Comparison of ENCODE assay signal across 8 mouse cellular contexts in the genomic region with DNA sequence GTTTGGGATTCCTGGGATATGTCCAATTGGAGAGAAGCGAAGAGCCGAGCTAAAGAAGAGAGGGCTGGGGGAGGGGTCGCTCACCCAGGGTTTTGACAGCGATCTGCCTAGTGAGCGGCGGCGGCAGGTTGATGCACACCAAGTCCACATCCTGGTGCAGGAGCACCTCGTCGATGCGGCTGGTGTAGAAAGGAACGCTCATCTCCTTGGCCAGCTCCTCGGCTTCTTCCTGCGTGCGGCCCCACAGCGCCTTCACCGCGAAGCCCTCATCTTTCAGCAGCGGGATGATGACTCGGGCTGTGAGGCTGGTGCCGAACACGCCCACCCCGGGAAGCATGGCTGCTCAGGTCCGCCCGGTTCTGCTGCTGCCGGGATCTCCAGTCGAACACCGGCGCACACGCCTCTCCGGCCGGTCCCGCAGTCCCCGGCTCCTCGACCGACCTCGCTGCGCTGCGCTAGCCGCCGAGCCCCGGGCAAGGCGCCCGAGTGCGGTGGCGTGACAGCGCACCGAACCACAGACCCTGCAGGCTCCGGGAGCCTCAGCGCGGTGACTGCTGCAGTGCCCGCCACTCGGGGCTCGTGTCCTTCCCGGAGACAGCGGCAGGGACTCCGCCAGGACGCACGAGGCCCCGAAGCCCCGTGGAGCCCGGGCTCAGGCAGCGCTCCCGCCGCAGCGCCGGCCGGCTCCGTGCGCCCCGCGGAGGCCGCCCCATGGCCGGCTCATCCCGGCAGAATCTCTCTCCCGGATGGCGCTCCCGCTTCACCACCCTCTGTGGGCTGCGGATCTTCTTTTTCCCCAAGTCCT. TPM values are rescaled to one million over a fixed set of nuclear protein-coding genes. Genes with fewer than 3 reads are reported as not detected.
DNase-seq lines count a peak whose midpoint lies in the region; ATAC-seq and TF ChIP-seq lines count a peak whose summit lies in the region.

No protein-coding gene starts in this region.

- H3K4me1 ChIP-seq in ES-E14 (ENCODE audit: control insufficient read depth in 2 of 2, insufficient read depth in 2 of 2, low read length in 2 of 2, poor library complexity in 1 of 2), result peaks cover 12 to 23% of the 10 kb centered on the region in 2 experiments
- peaks cover 15% of the 10 kb centered on the region for H3K4me1 ChIP-seq in heart, adult 2 months (ENCODE audit: control insufficient read depth, insufficient read depth, low read length)
- peaks cover 17% of the 10 kb centered on the region; the same call in 1 of the 2 replicates for H3K4me1 ChIP-seq in kidney, embryonic 14.5 days (ENCODE audit: control insufficient read depth, insufficient read depth, low read length)
- H3K4me1 ChIP-seq in lung, embryonic 14.5 days (ENCODE audit: insufficient read depth), result 0 out of 2 replicates have a peak, but pooled peaks cover 3% of the 10 kb centered on the region

- H3K9ac ChIP-seq in ES-E14 (ENCODE audit: insufficient read depth, low read depth, low read length, poor library complexity, severe bottlenecking), result peak overlapping the region; percentile 72
- H3K9ac ChIP-seq in heart, adult 2 months (ENCODE audit: low read depth, low read length), result peak overlapping the region; percentile 86
- H3K9ac ChIP-seq in kidney, embryonic 14.5 days (ENCODE audit: low read depth, low read length), result peak overlapping the region; percentile 68
- H3K9ac ChIP-seq in lung, embryonic 14.5 days, result peak overlapping the region; percentile 67

- ATAC-seq in kidney, embryonic 14.5 days (ENCODE audit: low FRiP score, low TSS enrichment), result peak; percentile 1
- 0 out of 2 replicates have a peak, but pooled peaks have one; percentile 3 for ATAC-seq in lung, embryonic 14.5 days (ENCODE audit: insufficient read depth)

- TF ChIP-seq EP300 in heart, adult 2 months (IDR thresholded peaks at IDR 0.05; ENCODE audit: insufficient read depth, low read depth, low read length), result no peak

- peak overlapping the region; percentile 100 for H3K4me2 ChIP-seq in kidney, embryonic 14.5 days (replicated peaks; ENCODE audit: low read depth, low read length)
- H3K4me2 ChIP-seq in lung, embryonic 14.5 days, result peak overlapping the region; percentile 99

- TF ChIP-seq POLR2A in heart, adult 2 months (IDR thresholded peaks at IDR 0.05; ENCODE audit: insufficient read depth, low read depth, low read length), result no peak

- in situ Hi-C loops in ES-E14 (cut with MboI; ENCODE audit: low sequenced_read_pairs in 2 of 2, unreplicated experiment in 2 of 2), result no loop called here

- peak overlapping the region; percentile 76 for H3K4me3 ChIP-seq in ES-E14 (ENCODE audit: insufficient read depth in 1 of 2, low read depth in 1 of 2, low read length in 2 of 2, poor library complexity in 1 of 2, severe bottlenecking in 1 of 2)
- H3K4me3 ChIP-seq in heart, adult 2 months, result peak overlapping the region; percentile 83
- peak overlapping the region; percentile 69 for H3K4me3 ChIP-seq in kidney, embryonic 14.5 days (ENCODE audit: low read length)
- H3K4me3 ChIP-seq in lung, embryonic 14.5 days (ENCODE audit: low read depth, low read length), result peak overlapping the region; percentile 67

- WGBS in heart, adult 2 months, result under 1% methylated on average over 78 of the region's 78 CpGs
- WGBS in kidney, embryonic 14.5 days, result 1% methylated on average over 75 of the region's 78 CpGs
- WGBS in lung, embryonic 14.5 days, result under 1% methylated on average over 76 of the region's 78 CpGs

- H3K27me3 ChIP-seq in heart, adult 2 months (ENCODE audit: control insufficient read depth, insufficient read depth, low read length), result no peaks in the 10 kb centered on the region
- H3K27me3 ChIP-seq in kidney, embryonic 14.5 days (ENCODE audit: control insufficient read depth, insufficient read depth, low read length), result peaks cover 34% of the 10 kb centered on the region
- peaks cover 10% of the 10 kb centered on the region; the same call in 1 of the 2 replicates for H3K27me3 ChIP-seq in lung, embryonic 14.5 days (ENCODE audit: insufficient read depth, low read length)

- no peak for TF ChIP-seq CTCF in heart, adult 2 months (IDR thresholded peaks at IDR 0.05)
- TF ChIP-seq CTCF in lung, embryonic 14.5 days (IDR thresholded peaks at IDR 0.05; ENCODE audit: low read depth), result no peak

- no peaks in the 10 kb centered on the region for H3K9me3 ChIP-seq in ES-E14 (ENCODE audit: control insufficient read depth, insufficient read depth, low read depth, low read length)
- no peaks in the 10 kb centered on the region for H3K9me3 ChIP-seq in kidney, embryonic 14.5 days (ENCODE audit: control insufficient read depth, low read length)
- no peaks in the 10 kb centered on the region for H3K9me3 ChIP-seq in lung, embryonic 14.5 days (ENCODE audit: low read depth, low read length)

- H3K27ac ChIP-seq in ES-E14 (ENCODE audit: insufficient read depth, low read depth, low read length, poor library complexity, severe bottlenecking), result no peak overlapping the region
- H3K27ac ChIP-seq in heart, adult 2 months, result peak overlapping the region; percentile 96
- peak overlapping the region; percentile 62; the same call in 1 of the 2 replicates for H3K27ac ChIP-seq in kidney, embryonic 14.5 days (ENCODE audit: low read depth, low read length)
- H3K27ac ChIP-seq in lung, embryonic 14.5 days (ENCODE audit: low read depth), result peak overlapping the region; percentile 86

- no peaks in the 10 kb centered on the region for H3K36me3 ChIP-seq in ES-E14 (ENCODE audit: control insufficient read depth, insufficient read depth, low read length, poor library complexity, severe bottlenecking)
- peaks cover 3% of the 10 kb centered on the region; the same call in 1 of the 2 replicates for H3K36me3 ChIP-seq in heart, adult 2 months (ENCODE audit: control insufficient read depth, insufficient read depth, low read length)
- no peaks in the 10 kb centered on the region for H3K36me3 ChIP-seq in kidney, embryonic 14.5 days (ENCODE audit: control insufficient read depth, insufficient read depth, low read length)
- H3K36me3 ChIP-seq in lung, embryonic 14.5 days (ENCODE audit: insufficient read depth), result no peaks in the 10 kb centered on the region

- DNase-seq in B cell, adult 2 months, result peak; percentile 49 to 59
- DNase-seq in ES-E14 (ENCODE audit: low read depth, low spot score), result no peak
- DNase-seq in cerebellum, adult 9-11 months, result peak; percentile 75
- DNase-seq in heart, adult 2 months, result peak in 1 of 2 experiments; percentile 67
- DNase-seq in lung, embryonic 14.5 days, result peak; percentile 48
- peak; percentile 48 for DNase-seq in right cerebral cortex, postnatal 14 days
- no peak for DNase-seq in frontal cortex, postnatal 25 days (ENCODE audit: low spot score in 2 of 2)

- intact Hi-C loops in heart, adult 2 months (cut with DNase I), result loop anchor here (2.0 to 5.0 kb wide), 3 partner anchors 41 to 121 kb away; no protein-coding TSS in a partner anchor

- H3K79me2 ChIP-seq in heart, adult 2 months (replicated peaks; ENCODE audit: control insufficient read depth, insufficient read depth, low read length), result no peaks in the 10 kb centered on the region

TF ChIP-seq in ES-E14, 5 proteins besides CTCF, POLR2A, EP300 and RAD21:
- TF ChIP-seq MAFK (IDR thresholded peaks at IDR 0.05; ENCODE audit: insufficient read depth, low read depth, low read length) (no peak), HCFC1 (IDR thresholded peaks at IDR 0.05; ENCODE audit: borderline replicate concordance, insufficient read depth, low read length) (no peak), CHD2 (IDR thresholded peaks at IDR 0.05; ENCODE audit: low read depth, low read length) (no peak), ZNF384 (IDR thresholded peaks at IDR 0.05; ENCODE audit: low read depth, low read length) (no peak), ZC3H11A (IDR thresholded peaks at IDR 0.05; ENCODE audit: borderline replicate concordance, low read depth, low read length) (no peak)

RNA-seq across cellular contexts. Expression of a gene that starts 0.6 kb away (rescaled TPM):
- 4.8 and 6.3 TPM in 2 replicates for total RNA-seq in ES-E14 (2012; rRNA removed)
- 10 to 100 TPM; 33.7 to 34.1 TPM for total RNA-seq in heart, adult 2 months (2021)
- polyA plus RNA-seq in heart, adult 2 months (2012; rRNA removed), result 9.5 and 19.2 TPM in 2 replicates
- polyA plus RNA-seq in kidney, embryonic 14.5 days (2014; fragmentation: Nextera tagmentation; extraction: Ambion mirVana), result 0.41 and 0.56 TPM in 2 replicates
- 1.0 and 1.4 TPM in 2 replicates for polyA plus RNA-seq in lung, embryonic 14.5 days (2014; fragmentation: Nextera tagmentation; extraction: Ambion mirVana)

Comparison
In these comparisons a context has a peak if more than half of its experiments do, and no peak if none do; other contexts are left out.
1. DNase-seq: peak in B cell, adult 2 months (2 of 2), cerebellum, adult 9-11 months (single experiment), lung, embryonic 14.5 days (single experiment) and right cerebral cortex, postnatal 14 days (single experiment); none in ES-E14 (single experiment) and frontal cortex, postnatal 25 days (0 of 2).
2. Peak in every context shown above with its lines, with median percentiles within 50 percentile points of each other: H3K4me3 ChIP-seq and H3K9ac ChIP-seq.